Mouse (Mus musculus) mouse embryonic stem cell (cell line): Measurements from ENCODE around the gene Tpt1.
"Not testable (repeated sequence)": the region's sequence is repeated elsewhere in the genome, so short reads cannot be mapped to it uniquely, and the experiment has no call there.

Source experiments
- in situ Hi-C, 2 experiments: fragments of 300-500 bp; cut with MboI; formaldehyde crosslinking; loops; 1 replicate in 1 of 2; 3 replicates in 1 of 2; pipeline ENCODE4 v1.14.3; 2019 to 2020; ENCODE audit warnings: low sequenced_read_pairs in 2 of 2, low pct_unique_long_range_greater_than_20kb in 1 of 2, mixed read lengths in 1 of 2; ENCODE audit not compliant: unreplicated experiment in 1 of 2

Gene Tpt1

DNA sequence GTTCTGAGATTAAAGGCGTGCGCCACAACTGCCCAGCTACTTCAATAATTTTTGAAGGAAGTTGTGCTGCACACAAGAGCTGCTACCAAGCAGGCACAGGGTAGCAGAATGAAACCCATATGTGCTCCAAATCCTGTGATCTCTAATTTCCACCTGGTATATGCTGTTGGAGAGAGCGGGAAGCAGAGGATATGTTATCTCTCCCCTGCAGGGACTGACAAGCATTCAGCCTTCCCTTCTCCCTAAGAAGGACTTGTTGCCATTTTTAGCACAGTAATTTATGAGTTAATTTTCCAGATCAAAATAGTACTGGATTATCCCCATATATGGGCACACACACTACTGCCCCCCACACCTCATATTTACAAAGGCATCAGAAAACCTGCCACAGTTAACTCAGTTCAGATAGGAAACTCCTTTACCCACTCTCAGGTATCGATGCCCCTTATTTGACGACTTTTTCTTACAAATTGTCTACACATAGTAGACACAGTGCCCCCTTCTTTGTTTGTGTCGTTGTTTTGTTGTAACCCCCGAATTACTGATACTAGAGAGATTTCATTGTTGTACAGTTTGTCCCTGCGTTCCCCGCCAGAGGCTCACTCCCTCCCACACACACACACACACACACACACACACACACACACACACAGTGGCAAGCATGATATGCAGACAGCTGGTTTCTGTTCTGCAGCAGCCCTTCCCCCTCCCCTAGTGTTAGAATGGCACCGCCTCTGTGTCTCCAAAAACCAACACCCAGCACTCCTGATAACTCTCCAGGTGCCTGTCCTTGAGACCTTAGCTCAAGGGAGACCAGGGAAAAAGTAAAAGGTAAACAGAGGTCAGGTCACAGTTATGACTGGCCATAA is 7.6 kb upstream of the Tpt1 start:
- in situ Hi-C loops: no loop called here

DNA sequence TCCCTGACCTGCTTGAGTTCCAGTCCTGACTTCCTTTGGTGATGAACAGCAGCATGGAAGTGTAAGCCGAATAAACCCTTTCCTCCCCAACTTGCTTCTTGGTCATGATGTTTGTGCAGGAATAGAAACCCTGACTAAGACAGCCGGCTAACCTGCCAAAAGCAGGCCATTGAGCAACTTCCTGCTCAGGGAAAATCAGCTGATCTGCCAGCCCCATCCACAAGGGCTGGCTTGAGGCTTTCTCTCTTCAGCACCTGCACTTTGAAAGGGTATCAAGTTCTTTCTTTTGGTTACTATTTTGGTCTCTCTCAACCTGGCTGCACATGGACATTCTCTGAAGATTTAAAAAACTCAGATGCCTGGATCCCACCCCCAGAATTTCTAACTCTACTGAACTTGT is 3.1 kb upstream of the Tpt1 start:
- in situ Hi-C loops: not testable (repeated sequence)

DNA sequence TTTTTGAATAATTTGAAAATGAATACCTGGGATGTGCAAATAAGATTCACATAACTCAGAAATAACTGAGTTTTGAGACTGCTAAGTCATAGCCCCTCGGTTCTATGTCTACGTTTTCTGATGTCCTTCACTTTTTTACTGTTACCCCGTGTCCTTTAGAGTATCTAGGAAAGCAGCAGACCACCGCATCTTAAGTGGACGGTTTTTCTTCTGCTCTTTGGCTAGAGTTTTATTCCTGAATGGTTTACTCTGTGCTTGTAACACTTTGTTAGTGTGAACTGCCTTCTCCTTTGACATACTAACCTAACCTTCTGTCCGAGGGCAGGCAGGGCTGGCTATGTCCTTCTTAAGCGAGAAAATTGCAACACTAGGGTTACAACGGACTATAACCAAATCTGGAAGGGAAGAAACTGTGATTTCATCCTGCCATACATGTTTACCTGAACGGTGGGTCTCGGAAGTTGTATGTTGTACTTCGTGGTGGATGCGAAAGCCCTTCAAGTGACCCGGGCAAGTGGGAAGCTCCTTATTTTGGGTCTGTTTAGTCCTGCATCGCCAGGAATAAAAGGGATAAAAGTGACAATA is 690 bp upstream of the Tpt1 start:
- in situ Hi-C loops: no loop called here

DNA sequence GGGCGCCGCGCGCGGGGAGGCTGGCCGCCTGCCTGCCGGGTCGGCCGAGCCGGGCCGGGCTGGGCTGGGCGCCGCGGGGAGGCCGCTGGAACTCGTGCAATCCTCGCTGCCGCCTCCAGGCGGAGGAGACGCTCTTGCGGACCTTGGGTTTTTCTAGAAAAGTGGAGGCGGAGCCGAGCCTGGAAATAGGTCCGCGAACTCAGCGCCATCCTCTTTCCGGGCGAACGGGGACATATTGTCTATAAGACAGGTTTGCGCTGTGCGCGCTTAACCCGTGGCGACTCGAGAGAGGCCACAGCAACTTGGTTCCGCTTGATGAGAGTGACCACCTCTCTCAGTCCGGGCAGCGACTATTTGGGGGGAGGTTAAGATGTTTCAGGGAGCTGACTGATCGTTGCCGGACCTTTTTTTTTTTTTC is 814 bp downstream of the Tpt1 start:
- in situ Hi-C loops: no loop called here

DNA sequence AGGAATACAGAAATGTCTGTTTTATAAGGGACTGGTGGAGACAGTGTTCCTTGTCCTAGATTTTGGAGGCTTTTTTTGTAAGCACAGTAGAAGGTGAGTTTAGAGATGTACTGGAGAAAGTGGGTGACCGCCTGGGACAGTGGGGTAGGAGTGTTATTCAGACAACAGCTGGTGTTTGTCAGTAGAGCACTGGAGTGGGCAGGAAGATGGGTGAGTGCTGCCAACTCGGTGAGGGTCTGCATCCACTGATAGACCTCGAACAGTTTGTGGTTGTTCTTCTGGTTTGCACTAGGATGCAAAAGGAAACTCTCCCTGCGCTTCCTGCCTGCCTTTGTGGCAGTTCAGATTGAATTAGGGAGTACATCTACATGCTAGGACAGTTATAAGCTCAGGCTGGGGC is 2.8 kb downstream of the Tpt1 start:
- in situ Hi-C loops: no loop called here

DNA sequence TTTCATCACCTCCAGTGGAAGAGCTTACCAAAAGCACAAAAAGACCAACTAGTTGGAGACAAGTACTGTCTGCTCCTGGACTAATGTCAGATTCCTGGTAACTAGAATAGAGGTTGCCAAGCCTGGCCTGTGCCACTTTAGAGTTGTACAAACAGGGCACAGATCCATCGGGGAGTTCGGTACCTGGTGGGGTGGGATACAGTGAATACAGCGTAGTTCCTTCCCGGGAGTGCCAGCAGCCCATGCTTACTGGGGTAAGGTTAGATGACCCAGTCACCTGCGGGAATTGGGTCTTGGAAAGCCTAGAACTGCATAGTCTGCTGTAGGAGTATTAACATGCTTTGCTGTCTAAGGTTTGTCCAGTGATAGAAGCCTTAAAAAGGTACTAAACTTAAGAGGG is 3.6 kb downstream of the Tpt1 start:
- in situ Hi-C loops: no loop called here

DNA sequence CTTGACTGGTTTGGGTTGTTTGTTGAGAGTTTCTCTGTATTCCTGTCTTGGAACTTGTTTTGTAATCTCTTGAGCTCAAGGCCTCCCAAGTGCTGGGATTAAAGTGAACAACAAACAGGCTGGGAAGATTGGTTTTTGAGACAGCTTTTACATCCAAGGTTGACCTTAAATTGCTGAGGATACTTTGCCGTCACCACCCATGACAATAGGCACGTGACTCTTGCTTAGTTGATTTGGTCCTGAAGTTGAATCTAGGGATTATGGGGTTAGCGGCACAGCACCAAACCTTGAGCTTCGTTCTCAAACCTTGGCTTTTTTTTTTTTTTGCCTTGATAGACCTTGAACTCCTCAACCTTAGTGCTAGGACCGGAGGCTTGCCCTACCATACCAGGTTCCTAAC is 4.3 kb downstream of the Tpt1 start:
- in situ Hi-C loops: no loop called here

DNA sequence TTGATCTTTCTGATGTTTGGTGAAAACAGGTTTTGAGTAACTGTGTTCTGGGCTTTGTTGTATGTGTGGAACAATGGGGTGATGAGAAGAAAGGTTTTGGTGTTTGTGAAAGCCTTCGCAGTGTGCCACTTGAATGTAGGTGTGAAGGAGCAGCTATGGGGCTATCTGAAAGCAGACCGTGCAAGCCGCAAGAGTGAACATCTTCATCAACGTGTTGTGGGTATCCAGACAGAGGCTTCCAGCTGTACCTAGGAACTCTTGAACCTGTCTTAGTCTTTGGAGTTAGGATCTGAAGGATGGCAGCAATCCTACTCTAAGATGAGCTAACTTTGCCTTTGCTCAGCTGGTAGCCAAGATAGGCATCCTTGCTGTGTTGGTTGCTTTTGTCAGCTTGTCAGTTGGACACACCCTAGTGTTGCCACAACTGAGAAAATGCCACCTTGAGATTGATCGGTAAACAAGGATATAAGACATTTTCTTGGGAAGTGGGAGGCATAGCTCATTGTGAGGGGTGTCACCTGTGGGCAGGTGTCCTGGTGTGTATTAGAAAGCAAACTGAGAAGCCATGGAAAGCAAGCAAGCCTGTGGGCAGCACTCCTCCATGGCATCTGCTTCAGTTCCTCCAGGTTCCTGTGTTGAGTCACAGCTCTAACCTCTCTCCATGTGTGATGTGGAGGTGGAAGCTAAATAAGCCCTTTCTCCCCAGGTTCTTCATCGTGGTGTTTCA is 5.1 kb downstream of the Tpt1 start:
- in situ Hi-C loops: loop anchor here in 1 of 2 experiments (25.0 kb wide), 2 partner anchors 612 to 1162 kb away; no protein-coding TSS in a partner anchor

DNA sequence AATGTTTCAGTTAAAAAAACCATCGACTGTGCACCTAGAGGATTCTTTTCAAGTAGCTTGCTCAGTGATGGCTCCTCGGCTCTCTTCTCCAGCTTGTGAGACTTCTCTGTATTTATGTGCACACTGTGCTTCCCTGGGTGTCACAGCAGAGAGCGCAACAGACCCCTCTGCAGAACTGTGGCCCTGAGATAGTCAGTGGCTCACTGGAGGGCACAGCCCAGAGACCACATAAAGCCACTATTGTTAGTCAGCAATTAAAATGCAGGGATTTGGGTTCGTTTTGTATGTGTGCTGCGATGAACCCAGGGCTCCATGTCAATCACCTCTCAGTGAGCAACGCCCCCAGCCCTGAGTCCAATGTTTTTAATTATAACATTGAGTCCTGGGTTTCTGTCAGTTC is 5.9 kb downstream of the Tpt1 start:
- in situ Hi-C loops: loop anchor here in 1 of 2 experiments (25.0 kb wide), 2 partner anchors 611 to 1161 kb away; no protein-coding TSS in a partner anchor

DNA sequence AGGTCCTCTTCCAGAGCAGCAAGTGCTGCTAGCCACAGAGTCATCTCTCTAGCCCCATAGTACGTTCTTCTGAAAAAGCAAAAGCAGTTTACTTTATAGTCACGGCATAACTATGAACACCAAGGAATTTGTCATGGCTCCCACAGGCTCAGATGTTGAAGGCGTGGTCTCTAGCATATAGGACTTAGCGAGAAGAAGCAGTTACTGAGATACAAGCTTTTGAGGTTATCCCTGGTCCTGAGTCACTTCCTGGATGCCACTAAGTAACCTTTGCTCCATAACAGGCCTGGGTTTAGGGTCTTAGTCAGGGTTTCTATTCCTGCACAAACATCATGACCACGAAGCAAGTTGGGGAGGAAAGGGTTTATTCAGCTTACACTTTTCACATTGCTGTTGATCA is 7.1 kb downstream of the Tpt1 start:
- in situ Hi-C loops: loop anchor here in 1 of 2 experiments (25.0 kb wide), 2 partner anchors 610 to 1160 kb away; no protein-coding TSS in a partner anchor

DNA sequence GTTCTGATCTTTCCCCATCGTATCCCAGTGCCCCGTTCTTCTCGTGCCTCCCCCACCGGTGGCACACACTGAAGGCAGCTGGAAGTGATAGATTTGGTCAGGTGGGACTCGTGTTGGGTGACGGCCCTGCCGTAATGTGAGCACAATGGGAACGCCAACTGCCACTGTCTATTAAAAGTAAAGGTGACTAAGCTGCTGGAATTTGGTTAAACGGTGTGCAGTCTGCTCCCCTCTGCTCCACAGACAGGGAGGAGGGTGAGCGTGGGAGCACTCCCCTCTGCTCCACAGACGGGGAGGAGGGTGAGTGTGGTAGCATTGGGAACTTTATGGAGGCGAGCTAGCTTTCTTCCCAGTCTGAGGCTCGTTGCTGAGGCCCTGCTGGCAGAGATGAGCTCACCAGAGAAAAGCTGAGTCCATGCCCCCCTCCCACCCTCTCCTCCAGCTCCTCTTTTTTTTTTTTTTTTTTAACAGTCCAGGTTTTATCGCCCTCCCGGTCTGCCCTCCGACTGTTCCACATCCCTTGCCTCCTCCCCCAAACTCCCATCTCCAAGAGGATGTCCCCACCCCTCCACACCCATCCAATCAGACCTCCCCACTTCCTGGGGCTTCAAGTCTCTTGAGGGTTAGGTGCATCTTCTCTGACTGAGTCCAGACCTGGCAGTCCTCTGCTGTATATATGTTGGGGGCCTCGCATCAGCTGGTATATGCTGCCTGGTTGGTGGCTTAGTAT is 10.5 kb downstream of the Tpt1 start:
- in situ Hi-C loops: loop anchor here in 1 of 2 experiments (25.0 kb wide), 2 partner anchors 607 to 1157 kb away; no protein-coding TSS in a partner anchor

DNA sequence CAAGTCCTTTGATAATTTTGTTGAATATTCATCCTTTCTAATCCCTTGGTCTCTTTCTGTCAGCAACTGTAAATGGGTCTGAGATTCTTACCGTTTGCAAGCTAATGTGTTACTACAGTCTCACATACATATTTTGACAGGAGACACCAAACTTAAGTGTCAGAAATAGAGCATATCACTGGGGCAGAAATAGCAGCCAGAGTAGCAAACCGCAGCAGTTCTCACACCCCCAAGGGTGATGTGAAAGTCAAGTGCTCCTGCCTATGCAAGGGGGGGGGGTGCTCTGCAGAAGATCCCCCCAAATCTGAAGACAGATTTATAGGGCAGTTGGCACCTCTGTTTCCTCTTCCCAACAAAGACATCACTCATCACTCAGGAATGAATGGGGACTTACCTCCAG is 13.3 kb downstream of the Tpt1 start:
- in situ Hi-C loops: loop anchor here in 1 of 2 experiments (25.0 kb wide), 2 partner anchors 604 to 1154 kb away; no protein-coding TSS in a partner anchor

DNA sequence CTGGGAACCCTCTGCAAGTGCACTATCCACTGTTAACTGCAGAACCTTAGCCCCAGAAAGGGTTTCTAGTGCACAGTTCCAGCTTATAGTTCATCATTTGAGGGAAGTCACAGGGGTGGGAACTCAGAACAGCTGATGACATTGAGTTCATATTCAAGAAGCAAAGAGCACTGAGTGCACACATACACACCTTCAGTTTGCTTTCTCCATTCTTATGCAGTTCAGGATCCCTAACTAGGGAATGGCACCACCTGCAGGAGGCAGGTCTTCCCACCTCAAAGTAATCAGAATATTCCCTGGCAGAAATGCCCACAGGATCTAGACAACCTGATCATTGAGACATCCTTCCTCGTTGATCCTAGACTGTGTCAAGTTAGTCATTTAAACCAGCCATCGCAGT is 14.7 kb downstream of the Tpt1 start:
- in situ Hi-C loops: loop anchor here in 1 of 2 experiments (25.0 kb wide), 2 partner anchors 603 to 1153 kb away; no protein-coding TSS in a partner anchor

DNA sequence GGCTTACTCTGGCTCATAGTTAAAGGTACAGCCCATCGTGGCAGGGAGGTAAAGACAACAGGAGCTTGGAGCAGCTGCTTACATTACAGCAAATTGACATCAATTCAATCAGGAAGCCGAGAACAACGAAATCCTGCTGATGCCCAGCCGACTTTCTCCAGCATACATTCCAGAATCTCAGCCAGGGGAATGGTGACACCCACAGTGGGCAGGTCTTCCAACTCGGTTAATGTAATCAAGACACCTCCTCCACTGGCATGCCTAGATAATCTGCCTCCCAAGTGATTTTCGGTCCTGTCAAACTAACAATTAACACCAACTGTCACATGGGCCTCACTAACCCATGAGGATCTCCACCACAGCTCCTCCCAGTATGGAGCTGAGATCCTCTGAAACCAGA is 17.8 kb downstream of the Tpt1 start:
- in situ Hi-C loops: loop anchor here in 1 of 2 experiments (25.0 kb wide), 2 partner anchors 600 to 1150 kb away; no protein-coding TSS in a partner anchor

DNA sequence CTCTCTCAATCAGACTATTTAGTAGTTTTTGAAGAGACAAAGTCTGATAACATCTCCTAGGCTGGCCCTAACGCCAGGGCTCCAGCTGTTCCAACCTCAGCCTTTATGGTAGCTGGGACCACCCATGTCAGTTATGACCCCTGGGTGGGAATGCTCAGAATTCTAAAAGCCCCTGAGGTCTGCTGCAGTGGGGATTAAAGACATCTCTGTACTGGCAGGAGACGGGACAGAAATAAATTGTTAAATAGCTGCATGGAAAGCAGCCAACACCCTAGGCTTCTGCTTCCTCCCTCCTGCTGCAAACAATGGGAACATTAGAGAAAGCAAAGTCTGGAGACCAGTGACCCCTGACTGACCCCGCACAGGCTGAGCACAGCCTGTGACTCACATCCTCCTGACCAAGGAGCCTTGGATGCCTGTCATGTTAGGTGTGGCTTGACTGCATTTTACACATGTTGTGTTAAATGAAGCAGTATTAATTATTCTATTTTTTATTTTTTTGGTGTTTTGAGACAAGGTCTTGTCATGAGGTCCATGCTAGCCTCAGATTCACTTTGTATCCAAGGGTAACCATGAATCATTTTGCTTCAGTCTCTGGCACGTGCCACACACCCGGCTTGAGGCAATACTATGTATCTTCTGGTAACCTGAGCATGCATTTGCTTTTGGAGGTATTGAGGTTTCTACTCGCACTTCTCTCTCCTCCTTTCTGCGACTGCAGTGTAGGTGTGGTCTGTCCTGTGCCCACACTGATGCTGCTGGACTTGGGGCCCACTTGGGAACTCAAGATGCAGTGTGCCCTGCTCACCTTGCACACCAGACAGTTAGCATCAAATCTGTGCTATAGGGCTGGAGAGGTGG is 18.9 kb downstream of the Tpt1 start:
- in situ Hi-C loops: loop anchor here in 1 of 2 experiments (25.0 kb wide), 2 partner anchors 599 to 1149 kb away; no protein-coding TSS in a partner anchor

DNA sequence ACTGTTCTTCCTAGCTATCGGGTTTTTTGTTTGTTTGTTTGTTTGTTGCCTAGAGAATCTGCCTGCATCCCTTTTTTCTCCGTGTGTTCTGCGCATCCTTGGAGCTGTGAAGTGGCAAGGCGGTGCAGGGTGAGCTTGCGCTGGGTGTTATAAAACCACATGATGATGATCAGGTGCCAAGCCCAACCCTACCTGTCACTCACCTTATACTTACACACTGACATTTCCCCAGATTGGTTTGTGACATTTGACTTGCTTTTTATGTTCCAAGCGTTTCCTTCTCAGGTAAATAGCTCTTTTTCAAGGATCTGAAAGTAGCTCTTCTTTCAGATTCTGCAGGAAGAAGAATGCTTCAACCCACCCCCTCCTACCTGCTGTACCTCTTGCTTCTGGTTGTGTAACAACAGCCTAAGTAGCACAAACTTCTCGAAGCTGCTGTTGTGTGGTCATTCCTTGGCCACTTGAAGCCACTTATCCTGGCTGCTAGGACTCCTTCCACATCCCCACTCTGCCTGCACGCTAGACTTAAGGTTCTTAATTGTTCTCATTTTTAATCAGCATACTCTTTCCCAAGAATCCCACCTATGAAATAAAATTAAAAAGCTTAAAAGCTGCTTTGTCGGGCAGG is 21.9 kb downstream of the Tpt1 start:
- in situ Hi-C loops: loop anchor here in 1 of 2 experiments (25.0 kb wide), 2 partner anchors 595 to 1145 kb away; no protein-coding TSS in a partner anchor

DNA sequence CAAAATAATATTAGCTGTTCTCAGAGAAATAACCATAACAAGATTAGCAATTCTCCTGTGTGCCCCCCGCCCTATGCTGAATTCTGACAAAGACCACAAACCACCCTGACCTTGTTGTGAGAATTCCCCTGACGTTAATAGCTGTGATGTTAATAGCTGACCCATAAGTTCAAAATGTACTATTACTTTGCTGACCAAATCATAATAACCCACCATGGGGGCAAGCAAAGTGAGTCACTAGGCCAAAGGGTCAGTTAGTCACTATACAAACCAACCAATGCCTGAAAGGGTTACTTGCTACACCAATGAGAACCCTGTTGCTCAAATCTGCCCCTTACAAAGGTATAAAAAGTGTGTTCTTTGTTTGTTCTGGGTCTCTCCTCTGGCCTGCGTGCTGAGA is 23.1 kb downstream of the Tpt1 start:
- in situ Hi-C loops: loop anchor here in 1 of 2 experiments (25.0 kb wide), 2 partner anchors 594 to 1144 kb away; no protein-coding TSS in a partner anchor
